Mouse (Mus musculus) C2C12 (cell line): Measurements from ENCODE around the gene Rpl14.

Source experiments
- CEBPB ChIP-seq: IDR thresholded peaks from one replicate; pipeline ENCODE4 v1.6.1; 2011; ENCODE audit warnings: low read depth, mild to moderate bottlenecking, control low read depth, moderate library complexity
- CTCF ChIP-seq: IDR thresholded peaks from one replicate; pipeline ENCODE4 v1.5.1; 2011; ENCODE audit not compliant: control insufficient read depth, insufficient read depth, insufficient read length
- MAX ChIP-seq: IDR thresholded peaks from one replicate; pipeline ENCODE4 v1.6.1; 2011; ENCODE audit warnings: mild to moderate bottlenecking, control low read depth
- MYOG ChIP-seq: IDR thresholded peaks from one replicate; pipeline ENCODE4 v1.6.1; 2011; ENCODE audit not compliant: control insufficient read depth, insufficient read length; ENCODE audit errors: extremely low read depth

- no peak for TF ChIP-seq CTCF
- no peak for TF ChIP-seq MAX
- TF ChIP-seq MYOG, result no peak
- no peak for TF ChIP-seq CEBPB
Measured at GRCm38 (mm10) chr9:120564247-120564646, 7.0 kb upstream of the Rpl14 start.
